Mouse (Mus musculus) fat pad, adult 2 months (tissue): ENCODE data around the gene Ppm1h.

ENCODE experiments used
- DNase-seq: peaks from one replicate; pipeline ENCODE4 v3.0.0-alpha.2; 2011; ENCODE audit warnings: low read depth, low spot score; ENCODE audit errors: extremely low read depth

The Ppm1h gene

GRCm38 (mm10) chr10:122855149-122855548 is 176.6 kb downstream of the Ppm1h start:
- DNase-seq = no peak

GRCm38 (mm10) chr10:122856040-122856764 is 177.6 kb downstream of the Ppm1h start:
- no peak for DNase-seq

GRCm38 (mm10) chr10:122857155-122857554 is 178.6 kb downstream of the Ppm1h start:
- no peak for DNase-seq

- no peak for DNase-seq
Observed at GRCm38 (mm10) chr10:122858904-122859641, 180.5 kb downstream of the Ppm1h start.

GRCm38 (mm10) chr10:122859642-122859997 is 181.1 kb downstream of the Ppm1h start:
- DNase-seq = no peak

GRCm38 (mm10) chr10:122860076-122860475 is 181.5 kb downstream of the Ppm1h start:
- no peak for DNase-seq

GRCm38 (mm10) chr10:122861696-122862385 is 183.3 kb downstream of the Ppm1h start:
- peak; percentile 90 for DNase-seq

- no peak for DNase-seq
Observed at GRCm38 (mm10) chr10:122862386-122863023, 183.9 kb downstream of the Ppm1h start.

- no peak for DNase-seq
Observed at GRCm38 (mm10) chr10:122869865-122870503, 191.4 kb downstream of the Ppm1h start.

- DNase-seq = no peak
Observed at GRCm38 (mm10) chr10:122870848-122871494, 192.4 kb downstream of the Ppm1h start.

- DNase-seq = no peak
Observed at GRCm38 (mm10) chr10:122872720-122873119, 194.2 kb downstream of the Ppm1h start.

- DNase-seq = no peak
Observed at GRCm38 (mm10) chr10:122876964-122877363, 198.4 kb downstream of the Ppm1h start.

GRCm38 (mm10) chr10:122877436-122877835 is 198.9 kb downstream of the Ppm1h start:
- DNase-seq = no peak

- DNase-seq = no peak
Observed at GRCm38 (mm10) chr10:122881456-122881855, 202.9 kb downstream of the Ppm1h start.

- DNase-seq = no peak
Observed at GRCm38 (mm10) chr10:122882614-122883013, 204.1 kb downstream of the Ppm1h start.

GRCm38 (mm10) chr10:122883823-122884743 is 205.5 kb downstream of the Ppm1h start:
- no peak for DNase-seq

GRCm38 (mm10) chr10:122885301-122885700 is 206.7 kb downstream of the Ppm1h start:
- no peak for DNase-seq

- DNase-seq = no peak
Observed at GRCm38 (mm10) chr10:122886055-122886915, 207.7 kb downstream of the Ppm1h start.
